Mouse (Mus musculus): ENCODE results near the gene Nrd1. TPM values are rescaled to one million over a fixed set of nuclear protein-coding genes. Genes with fewer than 3 reads are reported as not detected.

Nrd1 gene
- polyA plus RNA-seq, 1 experiment, result 214 TPM

DNA sequence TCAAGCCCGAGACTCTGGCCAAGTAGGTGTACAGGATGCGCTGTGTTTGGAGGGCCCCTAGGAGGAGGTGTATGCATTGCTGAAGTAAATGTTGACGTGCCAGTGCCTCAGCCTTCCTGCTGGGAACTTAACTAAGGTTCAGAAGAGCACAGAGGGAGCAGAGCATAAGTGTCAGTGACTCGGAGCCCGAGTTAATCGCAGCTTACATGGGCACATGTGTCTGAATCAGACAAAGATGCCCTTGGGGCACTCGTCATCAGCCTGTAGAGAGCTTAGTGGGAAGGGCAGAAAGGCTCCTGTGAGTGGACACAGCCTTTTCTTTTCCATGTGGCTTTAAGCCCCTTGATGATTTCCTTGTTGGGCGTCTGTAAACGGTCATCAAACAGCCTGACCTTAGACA lies 53.5 kb downstream of the Nrd1 start:
- Histone ChIP-seq H3K27ac (ENCODE audit: insufficient read depth, low read length) (no peak overlapping the region), H3K4me1 (ENCODE audit: control insufficient read depth, insufficient read depth, low read length) (peaks cover 2% of the 10 kb centered on the region; the same call in 1 of the 2 replicates), H3K4me3 (ENCODE audit: insufficient read depth, low read length) (no peak overlapping the region)
- no peak for TF ChIP-seq CTCF (IDR thresholded peaks at IDR 0.05; ENCODE audit: borderline replicate concordance, insufficient read depth, low read length)
- TF ChIP-seq POLR2A (IDR thresholded peaks at IDR 0.05; ENCODE audit: low read depth, low read length), result no peak

DNA sequence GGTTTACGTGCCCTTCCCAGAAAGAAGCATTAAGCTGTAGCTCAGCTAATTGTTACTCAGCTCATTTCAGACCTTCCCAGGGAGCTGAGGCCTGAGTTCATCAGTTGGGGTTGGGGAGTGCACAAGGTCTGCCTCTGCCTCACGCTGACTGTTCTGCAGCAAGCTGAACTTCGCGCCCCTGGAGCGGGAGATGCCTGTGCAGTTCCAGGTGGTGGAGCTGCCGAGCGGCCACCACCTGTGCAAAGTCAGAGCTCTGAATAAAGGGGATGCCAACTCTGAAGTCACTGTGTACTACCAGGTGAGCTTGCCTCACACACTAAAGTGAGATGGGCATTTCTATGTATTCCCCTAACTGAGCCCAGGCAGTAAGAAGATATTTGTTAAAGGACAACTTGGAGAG lies 55.9 kb downstream of the Nrd1 start:
- no peak overlapping the region for H3K4me3 ChIP-seq (ENCODE audit: insufficient read depth, low read length)
- TF ChIP-seq CTCF (IDR thresholded peaks at IDR 0.05; ENCODE audit: borderline replicate concordance, insufficient read depth, low read length) (no peak), POLR2A (IDR thresholded peaks at IDR 0.05; ENCODE audit: low read depth, low read length) (no peak)
- H3K27ac ChIP-seq (ENCODE audit: insufficient read depth, low read length), result no peak overlapping the region
- peaks cover 2% of the 10 kb centered on the region; the same call in 1 of the 2 replicates for H3K4me1 ChIP-seq (ENCODE audit: control insufficient read depth, insufficient read depth, low read length)

DNA sequence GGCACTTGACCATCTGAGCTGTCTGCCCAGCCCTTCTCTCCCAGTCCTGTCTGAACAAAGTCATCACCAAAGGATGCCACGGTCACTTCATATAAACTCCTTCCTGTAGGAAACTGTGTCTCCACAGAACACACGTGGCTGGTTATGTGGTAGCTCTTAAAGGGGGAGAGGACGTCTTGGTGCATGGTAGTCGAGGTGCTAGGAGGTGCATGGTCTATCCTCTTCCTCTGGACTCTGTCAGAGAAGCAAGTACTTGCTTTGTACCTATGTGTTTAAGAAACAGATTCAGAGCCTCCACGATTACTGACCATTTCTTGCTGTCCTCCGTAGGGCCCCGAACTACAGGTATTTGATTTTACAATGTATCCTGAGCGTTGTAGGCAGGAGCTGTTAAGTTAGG lies 57.2 kb downstream of the Nrd1 start:
- no peak for TF ChIP-seq CTCF (IDR thresholded peaks at IDR 0.05; ENCODE audit: borderline replicate concordance, insufficient read depth, low read length)
- no peak for TF ChIP-seq POLR2A (IDR thresholded peaks at IDR 0.05; ENCODE audit: low read depth, low read length)
- H3K27ac ChIP-seq (ENCODE audit: insufficient read depth, low read length), result no peak overlapping the region
- no peak overlapping the region for H3K4me3 ChIP-seq (ENCODE audit: insufficient read depth, low read length)
- H3K4me1 ChIP-seq (ENCODE audit: control insufficient read depth, insufficient read depth, low read length), result no peaks in the 10 kb centered on the region

DNA sequence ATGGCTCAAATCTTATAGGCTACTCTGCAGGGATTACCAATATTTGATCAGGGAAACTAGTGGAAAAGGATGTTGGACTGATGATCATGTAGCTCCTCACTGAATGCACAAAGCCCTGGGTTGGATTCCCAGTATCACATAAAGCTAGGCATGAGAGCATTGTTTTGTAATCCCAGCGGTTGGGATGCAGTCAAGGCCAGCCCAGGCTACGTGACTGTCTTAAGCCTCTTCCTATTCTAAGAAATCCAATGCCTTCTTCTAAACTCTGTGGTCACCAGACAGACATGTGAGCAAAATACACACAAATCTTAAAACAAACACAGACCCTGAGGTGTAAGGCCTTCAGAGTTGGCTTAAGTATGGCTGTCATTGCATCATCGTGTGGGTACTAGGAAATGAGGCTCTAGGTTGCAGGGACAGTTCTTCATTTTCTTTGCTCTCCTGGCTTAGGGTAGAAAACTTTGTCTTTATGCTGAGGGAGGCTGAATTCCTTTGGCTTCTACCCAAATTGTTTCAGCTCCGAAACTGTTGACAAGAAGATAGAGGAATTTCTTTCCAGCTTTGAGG lies 58.9 kb downstream of the Nrd1 start:
- no peaks in the 10 kb centered on the region for H3K4me1 ChIP-seq (ENCODE audit: control insufficient read depth, insufficient read depth, low read length)
- no peak overlapping the region for H3K4me3 ChIP-seq (ENCODE audit: insufficient read depth, low read length)
- TF ChIP-seq CTCF (IDR thresholded peaks at IDR 0.05; ENCODE audit: borderline replicate concordance, insufficient read depth, low read length), result no peak
- TF ChIP-seq POLR2A (IDR thresholded peaks at IDR 0.05; ENCODE audit: low read depth, low read length), result no peak
- H3K27ac ChIP-seq (ENCODE audit: insufficient read depth, low read length), result no peak overlapping the region

DNA sequence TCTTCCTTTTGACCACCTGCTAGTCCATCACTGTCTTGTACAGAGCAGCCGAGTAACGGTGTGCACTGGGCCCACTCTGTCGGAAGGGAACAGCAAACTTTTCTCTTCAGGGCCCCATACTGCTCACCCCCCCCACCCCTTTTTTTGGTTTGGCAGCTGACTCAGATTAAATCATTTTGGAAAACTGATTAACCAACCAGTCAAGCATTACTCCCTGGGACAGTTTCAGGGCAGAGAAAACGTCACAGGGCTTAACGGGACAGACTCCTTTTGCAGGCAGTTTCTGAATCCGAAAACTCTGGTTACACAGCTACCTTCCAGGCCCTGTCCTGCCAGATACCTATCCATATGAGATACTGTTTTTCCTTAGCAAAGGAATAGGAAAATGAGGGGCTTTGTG lies 64.5 kb downstream of the Nrd1 start:
- TF ChIP-seq POLR2A (IDR thresholded peaks at IDR 0.05; ENCODE audit: low read depth, low read length) (no peak), CTCF (IDR thresholded peaks at IDR 0.05; ENCODE audit: borderline replicate concordance, insufficient read depth, low read length) (no peak)
- H3K27ac ChIP-seq (ENCODE audit: insufficient read depth, low read length), result no peak overlapping the region
- no peak overlapping the region for H3K4me3 ChIP-seq (ENCODE audit: insufficient read depth, low read length)
- no peaks in the 10 kb centered on the region for H3K4me1 ChIP-seq (ENCODE audit: control insufficient read depth, insufficient read depth, low read length)

DNA sequence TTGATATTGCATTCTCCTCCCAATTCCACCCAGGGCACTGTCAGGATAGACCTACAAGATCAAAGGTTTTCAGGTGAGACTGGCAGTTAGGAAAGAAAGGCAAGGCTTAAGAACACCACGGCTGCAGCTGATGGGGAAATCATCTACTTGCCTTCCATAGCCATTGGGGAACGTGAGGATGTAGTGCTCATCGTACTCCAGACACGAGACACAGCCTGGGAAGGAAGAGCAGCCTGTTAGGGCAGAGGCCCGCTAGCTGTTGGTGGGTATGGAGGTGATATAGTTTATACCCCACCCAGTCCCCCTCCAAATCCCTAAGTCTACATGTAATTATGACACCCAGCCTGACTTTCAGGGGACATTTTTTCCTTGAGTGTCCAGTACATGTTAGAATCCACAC lies 65.3 kb downstream of the Nrd1 start:
- Histone ChIP-seq H3K4me1 (ENCODE audit: control insufficient read depth, insufficient read depth, low read length) (no peaks in the 10 kb centered on the region), H3K27ac (ENCODE audit: insufficient read depth, low read length) (no peak overlapping the region), H3K4me3 (ENCODE audit: insufficient read depth, low read length) (no peak overlapping the region)
- TF ChIP-seq POLR2A (IDR thresholded peaks at IDR 0.05; ENCODE audit: low read depth, low read length), result no peak
- no peak for TF ChIP-seq CTCF (IDR thresholded peaks at IDR 0.05; ENCODE audit: borderline replicate concordance, insufficient read depth, low read length)

DNA sequence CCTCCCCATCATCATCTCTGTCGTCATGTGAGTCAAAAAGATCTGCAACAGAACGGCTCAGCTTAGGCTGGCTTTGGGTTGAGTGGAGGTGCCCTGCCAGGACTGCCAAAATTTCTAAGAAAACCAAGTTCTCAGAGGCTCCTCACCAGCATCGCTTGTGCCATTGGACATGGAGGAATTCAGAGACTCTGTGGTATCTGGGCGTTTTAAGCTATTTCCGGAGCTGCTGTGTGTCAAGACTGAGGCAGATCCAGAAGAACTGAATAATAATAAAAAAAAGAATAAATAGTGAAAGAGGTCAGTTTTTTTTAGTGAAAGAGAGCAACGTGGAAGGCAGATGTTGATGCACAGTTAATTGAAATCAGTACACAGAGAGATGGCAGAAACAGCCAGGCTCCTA lies 72.4 kb downstream of the Nrd1 start:
- no peak overlapping the region for H3K27ac ChIP-seq (ENCODE audit: insufficient read depth, low read length)
- TF ChIP-seq CTCF (IDR thresholded peaks at IDR 0.05; ENCODE audit: borderline replicate concordance, insufficient read depth, low read length) (no peak), POLR2A (IDR thresholded peaks at IDR 0.05; ENCODE audit: low read depth, low read length) (no peak)

DNA sequence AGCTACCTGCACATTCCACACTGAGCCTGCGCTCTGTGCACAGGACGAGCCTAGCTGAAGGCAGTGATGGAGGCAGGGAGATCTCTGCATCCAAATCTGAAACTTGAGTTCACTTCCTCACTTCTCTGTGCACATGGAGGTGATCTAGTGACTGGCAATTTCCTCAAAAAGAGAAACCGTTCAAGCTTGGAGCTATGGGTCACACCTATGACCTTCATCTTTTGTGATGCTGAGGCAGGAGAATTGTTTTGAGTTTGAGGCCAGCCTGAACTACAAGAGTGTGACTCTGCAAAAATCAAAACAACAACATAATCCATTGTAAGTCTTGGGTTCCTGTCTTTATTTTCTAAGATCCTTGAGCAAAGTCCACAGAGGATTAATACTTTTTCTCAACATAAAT lies 72.8 kb downstream of the Nrd1 start:
- H3K4me1 ChIP-seq (ENCODE audit: control insufficient read depth, insufficient read depth, low read length), result no peaks in the 10 kb centered on the region
- H3K27ac ChIP-seq (ENCODE audit: insufficient read depth, low read length), result no peak overlapping the region
- no peak overlapping the region for H3K4me3 ChIP-seq (ENCODE audit: insufficient read depth, low read length)
- no peak for TF ChIP-seq CTCF (IDR thresholded peaks at IDR 0.05; ENCODE audit: borderline replicate concordance, insufficient read depth, low read length)
- TF ChIP-seq POLR2A (IDR thresholded peaks at IDR 0.05; ENCODE audit: low read depth, low read length), result no peak

More for the DNA sequence above, 72.4 kb downstream of the Nrd1 start:
- Histone ChIP-seq H3K4me3 (ENCODE audit: insufficient read depth, low read length) (no peak overlapping the region), H3K4me1 (ENCODE audit: control insufficient read depth, insufficient read depth, low read length) (no peaks in the 10 kb centered on the region)

DNA sequence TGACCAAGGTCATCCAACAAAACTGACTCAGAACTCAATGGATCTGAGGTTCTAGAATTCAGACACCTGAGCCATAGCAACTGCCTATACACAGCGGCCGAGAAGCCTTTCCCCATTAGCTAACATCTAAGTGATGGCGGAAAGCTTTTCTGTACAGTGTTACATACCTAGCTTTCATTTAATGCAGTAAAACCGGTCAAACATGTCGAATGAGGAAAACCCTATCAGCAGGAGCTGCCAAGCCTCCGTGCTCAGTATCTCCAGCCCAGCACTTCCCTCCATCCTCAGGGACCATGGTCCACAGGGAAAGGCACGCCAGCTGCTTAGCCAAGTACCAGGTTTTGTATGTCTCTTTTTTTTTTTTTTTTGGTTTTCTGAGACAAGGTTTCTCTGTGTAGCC lies 78.5 kb downstream of the Nrd1 start:
- Histone ChIP-seq H3K4me3 (ENCODE audit: insufficient read depth, low read length) (no peak overlapping the region), H3K4me1 (ENCODE audit: control insufficient read depth, insufficient read depth, low read length) (no peaks in the 10 kb centered on the region), H3K27ac (ENCODE audit: insufficient read depth, low read length) (no peak overlapping the region)
- TF ChIP-seq CTCF (IDR thresholded peaks at IDR 0.05; ENCODE audit: borderline replicate concordance, insufficient read depth, low read length), result no peak
- no peak for TF ChIP-seq POLR2A (IDR thresholded peaks at IDR 0.05; ENCODE audit: low read depth, low read length)

DNA sequence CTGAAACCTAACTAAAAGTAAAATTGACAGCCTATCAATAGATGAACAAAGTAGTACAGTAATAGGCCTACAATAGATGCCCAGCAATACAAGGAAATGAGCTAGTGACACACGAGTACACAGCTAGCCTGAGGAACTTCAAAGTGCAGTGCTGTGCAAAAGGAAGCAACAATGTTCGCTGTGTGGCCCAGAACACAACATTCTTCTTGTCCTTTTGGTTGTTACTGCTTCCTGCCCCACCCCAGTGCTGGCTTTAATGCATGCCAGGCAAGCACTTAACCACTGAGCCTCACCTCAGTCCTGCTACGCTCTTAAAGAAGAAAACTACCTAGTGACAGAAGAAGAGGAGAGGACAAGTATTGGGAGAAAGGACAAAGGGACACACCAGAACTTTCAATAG lies 79.2 kb downstream of the Nrd1 start:
- no peak for TF ChIP-seq POLR2A (IDR thresholded peaks at IDR 0.05; ENCODE audit: low read depth, low read length)
- no peak for TF ChIP-seq CTCF (IDR thresholded peaks at IDR 0.05; ENCODE audit: borderline replicate concordance, insufficient read depth, low read length)
- no peak overlapping the region for H3K4me3 ChIP-seq (ENCODE audit: insufficient read depth, low read length)
- H3K4me1 ChIP-seq (ENCODE audit: control insufficient read depth, insufficient read depth, low read length), result no peaks in the 10 kb centered on the region
- no peak overlapping the region for H3K27ac ChIP-seq (ENCODE audit: insufficient read depth, low read length)

DNA sequence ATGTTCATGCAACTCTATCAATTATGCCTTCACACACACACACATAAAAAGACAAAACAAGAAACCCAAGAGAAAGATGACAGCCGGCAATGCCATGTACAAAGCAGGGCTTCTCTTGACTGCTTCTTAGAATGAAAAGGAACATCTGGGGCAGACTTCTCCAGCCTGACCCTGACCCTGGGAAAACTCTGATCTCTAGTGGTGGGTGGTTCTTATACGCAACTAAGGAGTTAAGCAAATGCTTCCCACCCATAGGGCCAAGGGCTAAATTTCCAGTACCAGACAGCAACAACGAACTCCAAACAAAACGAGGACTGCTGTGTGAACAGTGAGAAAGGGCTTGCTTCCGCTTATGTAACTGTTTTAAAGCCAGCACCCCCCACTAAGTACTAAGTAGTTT lies 79.7 kb downstream of the Nrd1 start:
- Histone ChIP-seq H3K4me1 (ENCODE audit: control insufficient read depth, insufficient read depth, low read length) (no peaks in the 10 kb centered on the region), H3K4me3 (ENCODE audit: insufficient read depth, low read length) (no peak overlapping the region), H3K27ac (ENCODE audit: insufficient read depth, low read length) (no peak overlapping the region)
- TF ChIP-seq CTCF (IDR thresholded peaks at IDR 0.05; ENCODE audit: borderline replicate concordance, insufficient read depth, low read length) (no peak), POLR2A (IDR thresholded peaks at IDR 0.05; ENCODE audit: low read depth, low read length) (no peak)
